Mouse (Mus musculus) heart, embryonic 10.5 days (tissue): ENCODE measurements around the gene Cachd1. TPM values are rescaled to one million over a fixed set of nuclear protein-coding genes. Genes with fewer than 3 reads are reported as not detected.
A peak's percentile ranks its signal among the peaks of the same experiment; 100 is the strongest.

Experiments
- DNase-seq: peaks from one replicate; pipeline ENCODE4 v3.0.0-alpha.2; 2017; ENCODE audit warnings: low spot score
- H3K27ac ChIP-seq: fragments of 300-500 bp; sonication (generic); 2 replicates; pipeline ENCODE4 v1.5.1; 2016; ENCODE audit warnings: mild to moderate bottlenecking
- H3K27me3 ChIP-seq: fragments of 300-500 bp; sonication (generic); 2 replicates; pipeline ENCODE4 v1.6.1; 2016; ENCODE audit warnings: mild to moderate bottlenecking; ENCODE audit not compliant: poor library complexity, insufficient read depth, severe bottlenecking
- H3K36me3 ChIP-seq: fragments of 300-500 bp; sonication (generic); 2 replicates; pipeline ENCODE4 v1.6.1; 2016; ENCODE audit warnings: mild to moderate bottlenecking, moderate library complexity
- H3K4me1 ChIP-seq: fragments of 300-500 bp; sonication (generic); 2 replicates; pipeline ENCODE4 v1.6.1; 2016; ENCODE audit warnings: mild to moderate bottlenecking
- H3K4me3 ChIP-seq: fragments of 300-500 bp; sonication (generic); 2 replicates; pipeline ENCODE4 v1.5.1; 2016; ENCODE audit warnings: mild to moderate bottlenecking, moderate library complexity
- H3K9me3 ChIP-seq: fragments of 300-500 bp; sonication (generic); 2 replicates; pipeline ENCODE4 v1.6.1; 2016; ENCODE audit warnings: mild to moderate bottlenecking, moderate library complexity
- WGBS: fragments of 180-500 bp; shearing (Covaris S2); methylation state at CpG from one replicate; pipeline ENCODE4 v1.1.7; 2016; 5-methylcytosine and 5-hydroxymethylcytosine counted together
- polyA plus RNA-seq: library from polyadenylated mRNA; unstranded; fragments of >200 nt; fragmentation: Nextera tagmentation; extraction: Ambion mirVana; gene quantifications from 2 replicates; pipeline ENCODE4 v1.2.1, GENCODE M21; 2016

Cachd1 gene
- polyA plus RNA-seq, 1 experiment from 2014 or later = 17.2 TPM

DNA sequence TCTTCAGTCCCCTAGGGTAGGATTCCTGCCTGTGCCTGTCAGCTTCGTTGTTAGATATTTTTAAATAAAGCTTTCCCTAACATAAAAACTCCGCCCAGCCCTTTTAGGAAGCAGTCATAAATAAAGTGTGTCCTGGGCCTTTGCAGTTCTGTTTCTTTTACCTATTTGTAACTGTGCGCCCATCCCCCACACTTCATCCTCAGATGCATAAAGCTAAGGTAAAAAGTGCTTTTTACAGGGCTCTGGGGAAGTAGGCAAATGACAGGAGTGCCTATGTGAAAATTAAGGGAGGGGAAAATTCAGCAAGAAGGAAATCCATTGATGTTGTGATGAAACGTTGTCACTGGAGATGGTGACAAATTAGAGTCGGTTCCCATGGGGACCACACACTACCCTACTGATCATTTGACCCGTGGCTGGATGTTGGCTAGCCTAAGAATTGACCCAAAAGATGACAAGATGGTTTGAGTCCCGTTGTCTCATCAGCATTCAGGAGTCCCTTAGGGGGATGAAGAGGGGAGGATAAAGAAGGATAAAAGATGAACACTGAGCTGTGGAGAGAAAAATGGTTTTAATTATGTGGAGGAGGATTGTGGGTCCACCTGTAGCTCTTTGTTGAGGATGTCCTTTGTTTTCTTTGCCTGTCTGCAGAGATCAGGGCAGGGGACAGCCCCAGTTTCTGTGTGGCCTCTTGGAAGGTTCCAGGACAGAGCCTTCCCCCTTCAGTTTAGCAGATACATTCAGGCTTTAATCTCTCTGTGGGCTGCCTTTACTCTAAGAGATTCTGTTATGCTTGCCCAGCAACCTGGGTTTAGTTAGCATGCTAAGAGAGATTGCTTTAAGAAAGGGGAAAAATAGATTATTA lies 113.9 kb downstream of the Cachd1 start:
- Histone ChIP-seq H3K4me1 (peaks cover 44% of the 10 kb centered on the region), H3K4me3 (no peak overlapping the region), H3K9me3 (no peaks in the 10 kb centered on the region), H3K36me3 (no peaks in the 10 kb centered on the region), H3K27me3 (no peaks in the 10 kb centered on the region), H3K27ac (0 out of 2 replicates have a peak overlapping the region, but pooled peaks have one; percentile 22)
- DNase-seq = peak; percentile 33
- 57% methylated on average over 7 of the region's 7 CpGs for WGBS

DNA sequence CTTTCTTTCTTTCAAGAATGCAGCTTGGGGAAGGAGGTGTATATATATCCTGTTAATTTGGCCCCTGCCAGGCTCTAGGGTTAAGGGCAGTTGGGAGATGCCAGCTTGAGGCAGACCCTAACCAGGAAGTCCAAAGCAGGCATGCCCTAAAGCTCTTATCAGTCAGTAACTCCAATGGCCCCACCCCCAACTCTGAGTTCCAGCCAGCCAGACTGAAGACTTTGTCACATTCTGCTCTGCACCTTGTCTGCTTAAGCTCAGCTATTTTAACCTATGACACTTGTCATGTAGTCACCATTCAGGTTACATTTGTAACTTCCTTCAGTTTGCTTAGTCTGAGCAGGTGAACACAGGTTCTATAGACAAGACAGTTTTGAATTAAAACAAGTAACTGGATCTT lies 117.3 kb downstream of the Cachd1 start:
- Histone ChIP-seq H3K36me3 (peaks cover 4% of the 10 kb centered on the region; the same call in 1 of the 2 replicates), H3K9me3 (no peaks in the 10 kb centered on the region), H3K4me3 (no peak overlapping the region), H3K27me3 (no peaks in the 10 kb centered on the region), H3K27ac (no peak overlapping the region; the same call in 1 of the 2 replicates), H3K4me1 (peaks cover 22% of the 10 kb centered on the region)
- DNase-seq = peak; percentile 76

GRCm38 (mm10) chr4:100894142-100894541 lies 117.7 kb downstream of the Cachd1 start:
- peak; percentile 22 for DNase-seq
- Histone ChIP-seq H3K4me1 (peaks cover 22% of the 10 kb centered on the region), H3K27ac (no peak overlapping the region), H3K9me3 (no peaks in the 10 kb centered on the region), H3K27me3 (no peaks in the 10 kb centered on the region), H3K4me3 (no peak overlapping the region), H3K36me3 (peaks cover 4% of the 10 kb centered on the region; the same call in 1 of the 2 replicates)
- 57% methylated on average over 2 of the region's 2 CpGs for WGBS

DNA sequence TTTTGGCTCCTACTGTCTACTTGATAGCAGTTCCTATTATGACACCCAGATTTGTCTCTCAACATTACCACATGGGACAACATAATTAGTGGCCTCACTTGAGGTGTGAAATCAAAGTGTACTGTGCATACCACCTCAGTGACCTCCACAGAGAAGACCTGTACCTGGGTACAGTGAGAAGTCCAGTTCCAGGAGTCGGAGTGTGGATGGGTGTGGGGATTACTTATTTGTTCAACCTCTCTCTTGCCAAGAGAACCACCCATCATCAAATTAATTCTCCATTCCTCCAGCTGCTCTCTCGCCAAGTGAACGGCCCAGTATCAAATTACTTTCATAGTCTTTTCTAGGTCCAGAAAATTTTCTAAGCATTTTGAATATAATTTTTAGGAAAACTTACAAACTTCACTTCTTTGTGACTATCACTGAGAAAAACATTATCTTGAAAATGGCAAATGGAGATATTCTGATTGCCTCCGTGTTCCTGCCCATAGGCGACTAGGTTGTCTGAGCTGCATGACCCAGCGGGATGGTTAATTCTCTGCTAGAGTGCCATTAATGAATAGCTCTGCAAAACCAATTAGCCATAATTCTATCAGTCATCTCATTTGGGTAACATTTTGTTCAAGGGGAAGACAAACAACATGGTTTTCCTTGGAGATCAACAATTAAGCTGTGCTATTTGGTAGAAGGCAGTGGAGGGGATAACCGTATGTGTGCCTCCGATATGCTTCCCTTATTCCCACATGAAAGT lies 120.0 kb downstream of the Cachd1 start:
- H3K9me3 ChIP-seq = no peaks in the 10 kb centered on the region

GRCm38 (mm10) chr4:100897943-100898342 lies 121.5 kb downstream of the Cachd1 start:
- peaks cover 4% of the 10 kb centered on the region; the same call in 1 of the 2 replicates for H3K36me3 ChIP-seq
- peaks cover 15% of the 10 kb centered on the region for H3K4me1 ChIP-seq
- H3K4me3 ChIP-seq = no peak overlapping the region
- no peaks in the 10 kb centered on the region for H3K9me3 ChIP-seq
- no peak overlapping the region for H3K27ac ChIP-seq
- no peak for DNase-seq
- 86% methylated on average over 3 of the region's 3 CpGs for WGBS
- H3K27me3 ChIP-seq = no peaks in the 10 kb centered on the region

More for the DNA sequence above, 120.0 kb downstream of the Cachd1 start:
- no peak for DNase-seq
- no peak overlapping the region for H3K27ac ChIP-seq
- no peak overlapping the region for H3K4me3 ChIP-seq
- H3K27me3 ChIP-seq = no peaks in the 10 kb centered on the region
- H3K36me3 ChIP-seq = peaks cover 4% of the 10 kb centered on the region; the same call in 1 of the 2 replicates
- 91% methylated on average over 8 of the region's 8 CpGs for WGBS
- H3K4me1 ChIP-seq = peaks cover 15% of the 10 kb centered on the region

- Histone ChIP-seq H3K4me1 (peaks cover 45% of the 10 kb centered on the region), H3K27me3 (no peaks in the 10 kb centered on the region), H3K27ac (no peak overlapping the region), H3K36me3 (no peaks in the 10 kb centered on the region), H3K4me3 (no peak overlapping the region), H3K9me3 (no peaks in the 10 kb centered on the region)
- 48% methylated on average over 9 of the region's 9 CpGs for WGBS
- DNase-seq = peak; percentile 64
Observed at GRCm38 (mm10) chr4:100909694-100910340, 133.3 kb downstream of the Cachd1 start.

DNA sequence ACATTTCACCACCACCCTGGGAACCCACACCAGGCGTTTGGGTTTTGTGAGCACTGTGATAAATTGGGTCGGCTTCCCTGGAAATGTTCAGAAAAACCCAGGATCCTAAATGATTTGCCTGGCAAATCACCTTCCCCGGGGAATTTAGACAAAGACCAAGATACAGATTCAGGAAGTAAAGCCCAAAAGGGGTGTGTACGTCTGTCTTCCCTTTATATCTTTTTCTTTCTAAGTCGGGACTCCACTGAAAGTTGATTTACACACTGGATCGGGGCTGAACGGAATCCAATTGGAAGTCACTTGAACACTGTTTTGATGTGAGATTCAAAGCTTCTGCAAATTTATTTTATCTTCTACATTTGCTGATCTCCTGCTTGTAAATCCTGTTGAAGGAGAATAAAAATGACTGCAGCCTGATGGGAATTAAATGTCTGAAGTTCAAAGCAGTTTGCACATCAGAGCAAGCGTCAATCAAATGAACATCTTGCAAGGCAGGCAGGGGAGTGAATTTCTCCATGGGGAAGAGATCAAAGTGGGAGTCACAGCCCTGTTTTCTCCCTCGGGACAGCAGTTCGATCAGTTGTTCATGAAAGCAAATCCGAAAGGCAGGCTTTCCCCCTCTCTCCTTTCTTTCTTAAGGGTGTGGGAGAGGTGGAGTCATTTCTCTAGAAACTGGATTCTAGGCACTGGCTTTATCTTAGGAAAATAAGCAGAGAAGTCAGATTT lies 134.3 kb downstream of the Cachd1 start:
- Histone ChIP-seq H3K27ac (no peak overlapping the region), H3K36me3 (no peaks in the 10 kb centered on the region), H3K27me3 (no peaks in the 10 kb centered on the region), H3K4me1 (peaks cover 49% of the 10 kb centered on the region), H3K9me3 (no peaks in the 10 kb centered on the region), H3K4me3 (no peak overlapping the region)
- WGBS = 39% methylated on average over 11 of the region's 11 CpGs
- DNase-seq = peak; percentile 25

DNA sequence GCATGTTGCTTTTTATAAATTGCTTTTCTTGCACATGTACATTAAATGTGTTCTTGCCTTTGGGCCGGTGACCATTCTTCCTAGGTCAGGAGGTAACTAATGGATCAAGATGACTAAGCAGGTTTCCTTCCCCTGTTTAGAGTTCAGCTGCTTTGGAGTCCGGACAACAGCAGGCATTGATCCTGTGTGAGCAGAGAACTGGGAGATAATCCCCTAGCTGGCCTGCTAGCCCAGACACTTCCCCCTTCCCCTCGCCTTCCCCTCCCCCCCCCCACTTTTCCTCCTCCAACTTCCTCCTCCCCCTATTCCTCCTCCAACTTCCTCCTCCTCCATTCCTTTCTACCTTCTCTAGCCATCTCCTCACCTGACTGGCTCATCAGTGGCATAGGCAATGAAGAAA lies 135.2 kb downstream of the Cachd1 start:
- 0 out of 2 replicates have a peak overlapping the region, but pooled peaks have one; percentile 52 for H3K27ac ChIP-seq
- H3K27me3 ChIP-seq = no peaks in the 10 kb centered on the region
- DNase-seq = peak; percentile 45
- peaks cover 49% of the 10 kb centered on the region for H3K4me1 ChIP-seq
- no peaks in the 10 kb centered on the region for H3K9me3 ChIP-seq
- H3K36me3 ChIP-seq = no peaks in the 10 kb centered on the region
- WGBS = 31% methylated on average over 3 of the region's 3 CpGs
- no peak overlapping the region for H3K4me3 ChIP-seq

- no peaks in the 10 kb centered on the region for H3K9me3 ChIP-seq
- 78% methylated on average over 4 of the region's 4 CpGs for WGBS
- no peaks in the 10 kb centered on the region for H3K27me3 ChIP-seq
- no peak overlapping the region for H3K27ac ChIP-seq
- peak; percentile 36 for DNase-seq
- H3K4me1 ChIP-seq = peaks cover 49% of the 10 kb centered on the region
- H3K4me3 ChIP-seq = no peak overlapping the region
- H3K36me3 ChIP-seq = 0 out of 2 replicates have a peak, but pooled peaks cover 1% of the 10 kb centered on the region
Observed at GRCm38 (mm10) chr4:100913666-100914065, 137.2 kb downstream of the Cachd1 start.

- 10% methylated on average over 3 of the region's 3 CpGs for WGBS
- Histone ChIP-seq H3K27me3 (no peaks in the 10 kb centered on the region), H3K4me3 (no peak overlapping the region), H3K36me3 (peaks cover 7% of the 10 kb centered on the region; the same call in 1 of the 2 replicates), H3K27ac (no peak overlapping the region), H3K9me3 (no peaks in the 10 kb centered on the region), H3K4me1 (peaks cover 44% of the 10 kb centered on the region)
- DNase-seq = peak; percentile 68
Observed at GRCm38 (mm10) chr4:100914532-100914931, 138.1 kb downstream of the Cachd1 start.

DNA sequence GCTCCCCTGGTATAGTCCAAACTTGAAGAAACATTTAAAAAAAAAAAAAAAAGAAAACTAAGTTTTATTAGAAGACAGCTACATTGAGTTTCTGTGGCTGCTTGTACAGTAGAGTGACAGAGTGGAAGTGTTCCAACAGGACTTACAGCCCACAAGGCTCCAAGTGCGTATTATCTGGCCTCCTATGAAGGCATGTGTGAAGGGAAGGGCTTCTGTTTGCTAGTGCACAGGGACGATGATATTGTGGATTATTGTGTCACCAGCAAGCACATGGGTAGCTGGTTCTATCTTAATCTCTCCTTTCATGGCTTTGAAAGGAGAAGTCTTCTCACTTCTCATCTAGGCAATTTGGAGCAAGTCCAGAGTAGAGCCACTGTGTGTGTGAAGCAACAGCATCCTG lies 138.6 kb downstream of the Cachd1 start:
- Histone ChIP-seq H3K4me3 (no peak overlapping the region), H3K4me1 (peaks cover 39% of the 10 kb centered on the region), H3K9me3 (no peaks in the 10 kb centered on the region), H3K27ac (peak overlapping the region; percentile 59; the same call in 1 of the 2 replicates), H3K36me3 (peaks cover 12% of the 10 kb centered on the region; the same call in 1 of the 2 replicates), H3K27me3 (no peaks in the 10 kb centered on the region)
- DNase-seq = peak; percentile 25
- 53% methylated on average over 2 of the region's 2 CpGs for WGBS

DNA sequence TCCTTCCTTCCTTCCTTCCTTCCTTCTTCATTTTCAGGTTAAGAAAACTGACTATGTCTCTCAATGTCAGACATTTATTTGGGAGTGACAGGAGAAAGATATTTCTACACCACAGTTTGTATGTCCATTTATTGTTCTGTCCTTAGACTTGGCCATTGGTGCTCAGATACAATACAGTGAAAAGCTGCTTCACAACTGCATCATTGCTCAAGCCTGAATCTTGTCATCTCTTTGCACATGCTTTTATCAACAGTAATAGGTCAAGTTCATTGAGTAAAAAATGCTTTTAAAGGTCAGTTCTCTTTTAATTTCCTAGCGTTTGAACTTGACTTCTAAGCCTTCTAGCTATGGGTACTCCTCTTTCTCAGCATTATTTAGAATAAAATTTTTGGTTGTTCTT lies 141.0 kb downstream of the Cachd1 start:
- no peak overlapping the region for H3K4me3 ChIP-seq
- H3K9me3 ChIP-seq = no peaks in the 10 kb centered on the region
- DNase-seq = no peak
- 78% methylated on average over 1 of the region's 1 CpGs for WGBS
- peaks cover 20% of the 10 kb centered on the region for H3K36me3 ChIP-seq
- no peaks in the 10 kb centered on the region for H3K27me3 ChIP-seq
- no peak overlapping the region for H3K27ac ChIP-seq
- peaks cover 18% of the 10 kb centered on the region; the same call in 1 of the 2 replicates for H3K4me1 ChIP-seq
